Mouse (Mus musculus): ENCODE measurements around the gene Olfr1100.

Gene Olfr1100

GRCm38 (mm10) chr2:86979854-86980253 lies at the start of gene Olfr1100:
Olfr1100 (minus strand) TSS chr2:86979954.
- in situ Hi-C loops (cut with MboI, MseI): no loop called here

DNA sequence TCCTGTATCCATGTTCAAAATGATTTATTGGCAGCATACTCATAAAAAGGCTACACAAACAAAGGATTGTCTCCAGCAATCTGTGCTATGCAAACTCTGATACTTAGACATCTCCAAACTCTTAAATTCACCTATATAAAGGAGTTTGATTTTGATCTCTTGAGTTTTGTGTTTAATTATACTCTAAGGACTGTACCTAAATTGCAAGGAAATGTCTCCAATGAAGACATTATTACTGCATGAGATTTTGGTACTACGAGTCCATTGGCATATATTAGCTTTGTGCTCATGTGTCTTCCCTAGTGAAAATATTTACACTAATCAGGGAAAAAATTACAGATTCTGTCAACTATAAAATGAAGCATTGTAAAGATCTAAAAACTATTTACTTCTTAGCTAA lies 47.2 kb upstream of the Olfr1100 start, which contains the start of gene Olfr1104:
Gene Olfr1104 (minus strand): TSS at position 101 of the 400 bp plus-strand sequence.
- in situ Hi-C loops (cut with MboI, MseI): no loop called here

DNA sequence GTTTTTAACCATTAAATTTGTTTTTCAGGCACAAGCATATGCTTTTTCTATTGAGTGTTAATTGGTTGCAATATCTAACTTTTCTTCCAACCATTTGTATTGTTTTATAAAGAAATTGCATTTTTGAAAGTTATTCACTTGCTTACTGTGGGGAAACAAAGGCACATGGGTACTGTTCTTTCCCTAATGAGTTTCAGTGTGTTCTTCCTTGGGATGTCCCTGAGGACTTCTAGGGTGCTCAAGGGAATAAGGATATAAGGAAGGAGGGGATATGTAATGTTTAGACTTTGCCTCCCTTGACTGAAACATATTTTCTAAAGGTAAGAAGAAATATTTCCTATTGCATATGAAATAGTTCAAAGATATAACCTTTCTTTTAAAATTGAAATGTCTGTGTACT lies 18.3 kb upstream of the Olfr1100 start, which contains the start of gene Olfr1102:
Gene Olfr1102 (plus strand): TSS at position 301 of the 400 bp plus-strand sequence.
- in situ Hi-C loops (cut with MboI, MseI): no loop called here

- in situ Hi-C loops (cut with MboI, MseI): no loop called here
Observed at GRCm38 (mm10) chr2:86991121-86991520, 11.4 kb upstream of the Olfr1100 start, which contains the start of gene Olfr1101. Olfr1101 (minus strand) TSS chr2:86991221.

DNA sequence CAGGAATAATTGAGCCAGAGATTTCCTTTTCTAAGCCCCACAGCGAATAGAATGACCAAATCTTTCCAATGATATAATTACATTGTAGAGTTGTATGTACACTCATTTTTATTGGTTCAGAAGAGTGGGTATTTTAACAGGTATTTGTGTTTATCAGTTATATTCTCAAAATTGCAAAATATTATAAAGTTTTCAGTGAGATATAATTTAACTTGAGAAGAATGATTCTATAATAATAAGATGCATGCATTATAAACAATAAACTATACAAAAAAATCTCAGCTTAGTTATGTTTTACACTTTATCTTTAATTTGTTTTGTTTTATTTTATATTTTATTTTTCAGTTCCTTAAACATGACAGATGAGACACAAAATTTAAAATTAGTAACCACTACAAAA lies 19.2 kb downstream of the Olfr1100 start, which contains the start of gene Olfr1099:
Gene Olfr1099 (minus strand): TSS at position 101 of the 400 bp plus-strand sequence.
- in situ Hi-C loops (cut with MboI, MseI): no loop called here

GRCm38 (mm10) chr2:86926557-86926956 lies 53.2 kb downstream of the Olfr1100 start:
- in situ Hi-C loops (cut with MboI, MseI): no loop called here

All from T-helper 2 cell (primary cell).